7 mouse cellular contexts compared by ENCODE assay signal in genomic region chr11:60536180-60536858, GRCm38 (mm10). TPM values are rescaled to one million over a fixed set of nuclear protein-coding genes. Genes with fewer than 3 reads are reported as not detected.
DNase-seq lines count a peak whose midpoint lies in the region; ATAC-seq and TF ChIP-seq lines count a peak whose summit lies in the region.

Alkbh5 (plus strand) TSS chr11:60536381.

- H3K27ac ChIP-seq in forebrain, embryonic 10.5 days = peak within 1 kb of the TSS; percentile 99
- H3K27ac ChIP-seq in heart, embryonic 14.5 days (replicated peaks in 1 of 2; ENCODE audit: control insufficient read depth in 1 of 2, insufficient read depth in 1 of 2, low read depth in 2 of 2, low read length in 2 of 2) = peak within 1 kb of the TSS; percentile 99
- peak within 1 kb of the TSS; percentile 97 for H3K27ac ChIP-seq in liver, embryonic 14.5 days

- H3K4me3 ChIP-seq in forebrain, embryonic 10.5 days = peak within 1 kb of the TSS; percentile 99
- H3K4me3 ChIP-seq in heart, embryonic 14.5 days (ENCODE audit: control insufficient read depth in 1 of 2, insufficient read depth in 1 of 2, low read depth in 1 of 2, low read length in 2 of 2) = peak within 1 kb of the TSS; percentile 81 to 97
- H3K4me3 ChIP-seq in liver, embryonic 14.5 days (ENCODE audit: insufficient read depth in 1 of 2, low read depth in 2 of 2, low read length in 2 of 2) = peak within 1 kb of the TSS; percentile 82 to 87

- TF ChIP-seq CTCF in brain, embryonic 14.5 days (IDR thresholded peaks at IDR 0.05; ENCODE audit: borderline replicate concordance, extremely low read depth, insufficient read depth, insufficient read length) = no peak
- TF ChIP-seq CTCF in liver, embryonic 14.5 days (IDR thresholded peaks at IDR 0.05; ENCODE audit: low read depth) = no peak

- TF ChIP-seq POLR2A in brain, embryonic 14.5 days (IDR thresholded peaks at IDR 0.05; ENCODE audit: borderline replicate concordance, extremely low read depth, insufficient read depth, insufficient read length, poor library complexity, severe bottlenecking) = no peak

- peaks cover 30% of the 10 kb centered on the region for H3K4me1 ChIP-seq in forebrain, embryonic 10.5 days
- H3K4me1 ChIP-seq in heart, embryonic 14.5 days (ENCODE audit: control insufficient read depth in 2 of 2, insufficient read depth in 2 of 2, low read length in 2 of 2) = peaks cover 8 to 22% of the 10 kb centered on the region in 2 experiments
- peaks cover 16 to 19% of the 10 kb centered on the region in 2 experiments for H3K4me1 ChIP-seq in liver, embryonic 14.5 days (replicated peaks; ENCODE audit: control insufficient read depth in 2 of 2, insufficient read depth in 2 of 2, low read length in 1 of 2)

- H3K27me3 ChIP-seq in forebrain, embryonic 10.5 days (ENCODE audit: poor library complexity, severe bottlenecking) = no peaks in the 10 kb centered on the region
- no peaks in the 10 kb centered on the region for H3K27me3 ChIP-seq in heart, embryonic 14.5 days (ENCODE audit: control insufficient read depth, insufficient read depth, low read length)
- H3K27me3 ChIP-seq in liver, embryonic 14.5 days (ENCODE audit: control insufficient read depth, insufficient read depth, low read length) = no peaks in the 10 kb centered on the region

- peak within 1 kb of the TSS; percentile 95 for H3K9ac ChIP-seq in heart, embryonic 14.5 days (ENCODE audit: low read length)
- H3K9ac ChIP-seq in liver, embryonic 14.5 days (replicated peaks) = peak within 1 kb of the TSS; percentile 86

- H3K4me2 ChIP-seq in heart, embryonic 14.5 days (ENCODE audit: low read length) = peak within 1 kb of the TSS; percentile 98
- H3K4me2 ChIP-seq in liver, embryonic 14.5 days (ENCODE audit: low read depth) = peak within 1 kb of the TSS; percentile 96

- no peak for ATAC-seq in heart, embryonic 14.5 days (ENCODE audit: insufficient number of reproducible peaks, insufficient read depth, low FRiP score, low read depth)
- no peak for ATAC-seq in liver, embryonic 14.5 days (ENCODE audit: insufficient read depth)

- peak; percentile 68 for DNase-seq in MN1 (ENCODE audit: low spot score)
- peak; percentile 76 for DNase-seq in brain, embryonic 14.5 days (ENCODE audit: low read depth)
- DNase-seq in forebrain, embryonic 10.5 days (ENCODE audit: extremely low spot score, low spot score) = no peak
- DNase-seq in kidney, postnatal 25 days = peak; percentile 9 to 47
- peak in 2 of 3 experiments; percentile 35 to 41 for DNase-seq in liver, embryonic 14.5 days (ENCODE audit: low read depth in 3 of 3, low spot score in 3 of 3)
- peak; percentile 58 for DNase-seq in neural tube, embryonic 10.5 days (ENCODE audit: extremely low spot score, low spot score)

- 22% methylated on average over 9 of the region's 9 CpGs for WGBS in forebrain, embryonic 10.5 days
- WGBS in heart, embryonic 14.5 days = 21% methylated on average over 9 of the region's 9 CpGs
- 24% methylated on average over 9 of the region's 9 CpGs for WGBS in liver, embryonic 14.5 days (ENCODE audit: insufficient replicate concordance)

- no peak for TF ChIP-seq EP300 in liver, embryonic 14.5 days (IDR thresholded peaks at IDR 0.05; ENCODE audit: low read depth)

- no peaks in the 10 kb centered on the region for H3K9me3 ChIP-seq in forebrain, embryonic 10.5 days
- no peaks in the 10 kb centered on the region for H3K9me3 ChIP-seq in heart, embryonic 14.5 days (ENCODE audit: control insufficient read depth, low read length)
- H3K9me3 ChIP-seq in liver, embryonic 14.5 days (ENCODE audit: control insufficient read depth, low read length) = no peaks in the 10 kb centered on the region

- H3K36me3 ChIP-seq in forebrain, embryonic 10.5 days (replicated peaks) = peaks cover 20% of the 10 kb centered on the region
- H3K36me3 ChIP-seq in heart, embryonic 14.5 days (ENCODE audit: control insufficient read depth, insufficient read depth, low read length) = peaks cover 22% of the 10 kb centered on the region
- no peaks in the 10 kb centered on the region; the same call in none of the 2 replicates for H3K36me3 ChIP-seq in liver, embryonic 14.5 days (replicated peaks; ENCODE audit: control insufficient read depth, insufficient read depth, low read depth)

RNA-seq across cellular contexts. Expression of gene Alkbh5, which starts in this region (rescaled TPM):
- polyA plus RNA-seq in brain, embryonic 14.5 days (2012; rRNA removed) = 15.8 and 22.4 TPM in 2 replicates
- polyA plus RNA-seq in forebrain, embryonic 10.5 days (2016; fragmentation: Nextera tagmentation; extraction: Ambion mirVana) = 32.3 and 39.9 TPM in 2 replicates
- 33.9 and 39.3 TPM in 2 replicates for polyA plus RNA-seq in heart, embryonic 14.5 days (2014; fragmentation: Nextera tagmentation; extraction: Ambion mirVana)
- 7.5 and 7.7 TPM in 2 replicates for polyA plus RNA-seq in liver, embryonic 14.5 days (2012; rRNA removed)
- 14.2 and 15.1 TPM in 2 replicates for polyA plus RNA-seq in liver, embryonic 14.5 days (2014; fragmentation: Nextera tagmentation; extraction: Ambion mirVana)
